Mouse (Mus musculus): ENCODE measurements at regions not wholly inside any gene's neighbourhood (a gene's known extent, or its start where the extent isn't known, plus 50 kb on each side); places are given as distances from the start of the nearest gene placed in this dataset.

- DNase-seq (ENCODE audit: low spot score in 2 of 2) = no peak
Observed at GRCm38 (mm10) chr9:41395471-41395870, 234.0 kb upstream of the Ubash3b start.

- no peak for DNase-seq (ENCODE audit: low spot score in 2 of 2)
Observed at GRCm38 (mm10) chr9:41391591-41392320, 230.3 kb upstream of the Ubash3b start.

- no peak for DNase-seq (ENCODE audit: low spot score in 2 of 2)
Observed at GRCm38 (mm10) chr9:41379283-41379682, 217.8 kb upstream of the Ubash3b start.

- DNase-seq (ENCODE audit: low spot score in 2 of 2) = no peak
Observed at GRCm38 (mm10) chr9:41378627-41379231, 217.2 kb upstream of the Ubash3b start.

- no peak for DNase-seq (ENCODE audit: low spot score in 2 of 2)
Observed at GRCm38 (mm10) chr9:41377701-41378626, 216.5 kb upstream of the Ubash3b start.

GRCm38 (mm10) chr9:41376948-41377700 lies 215.6 kb upstream of the Ubash3b start:
- no peak for DNase-seq (ENCODE audit: low spot score in 2 of 2)

GRCm38 (mm10) chr9:41375984-41376651 lies 214.6 kb upstream of the Ubash3b start:
- peak in 1 of 2 experiments; percentile 20 for DNase-seq (ENCODE audit: low spot score in 2 of 2)

- no peak for DNase-seq (ENCODE audit: low spot score in 2 of 2)
Observed at GRCm38 (mm10) chr9:41374591-41375481, 213.3 kb upstream of the Ubash3b start.

GRCm38 (mm10) chr9:41366405-41366804 lies 204.9 kb upstream of the Ubash3b start:
- DNase-seq (ENCODE audit: low spot score in 2 of 2) = no peak

- DNase-seq (ENCODE audit: low spot score in 2 of 2) = no peak
Observed at GRCm38 (mm10) chr9:41365251-41365650, 203.8 kb upstream of the Ubash3b start.

- DNase-seq (ENCODE audit: low spot score in 2 of 2) = no peak
Observed at GRCm38 (mm10) chr9:41364442-41365250, 203.1 kb upstream of the Ubash3b start.

GRCm38 (mm10) chr9:41360356-41360755 lies 198.9 kb upstream of the Ubash3b start:
- DNase-seq (ENCODE audit: low spot score in 2 of 2) = no peak

- DNase-seq (ENCODE audit: low spot score in 2 of 2) = no peak
Observed at GRCm38 (mm10) chr9:41359286-41359685, 197.8 kb upstream of the Ubash3b start.

GRCm38 (mm10) chr9:41345338-41345737 lies 183.8 kb upstream of the Ubash3b start:
- no peak for DNase-seq (ENCODE audit: low spot score in 2 of 2)

- DNase-seq (ENCODE audit: low spot score in 2 of 2) = no peak
Observed at GRCm38 (mm10) chr9:41337375-41337774, 175.9 kb upstream of the Ubash3b start.

- DNase-seq (ENCODE audit: low spot score in 2 of 2) = no peak
Observed at GRCm38 (mm10) chr9:41336801-41337200, 175.3 kb upstream of the Ubash3b start.

GRCm38 (mm10) chr9:41334462-41335241 lies 173.2 kb upstream of the Ubash3b start:
- no peak for DNase-seq (ENCODE audit: low spot score in 2 of 2)

- no peak for DNase-seq (ENCODE audit: low spot score in 2 of 2)
Observed at GRCm38 (mm10) chr9:41333526-41333925, 172.0 kb upstream of the Ubash3b start.

All from gastrocnemius, adult 8-10 months (tissue).